28 mouse cellular contexts compared by ENCODE assay signal in genomic region chr14:122721750-122722149, GRCm38 (mm10).
A peak's percentile ranks its signal among the peaks of the same experiment; 100 is the strongest.
DNase-seq lines count a peak whose midpoint lies in the region; ATAC-seq and TF ChIP-seq lines count a peak whose summit lies in the region.
"Had no signal": no experiment of that assay in that cellular context is flagged by ENCODE, and none has a peak within 500 bp of the region (broad histone marks: within the 10 kb centered on the region; RNA-seq: fewer than 3 reads in every experiment).

No protein-coding gene starts in this region.

- peaks cover 17% of the 10 kb centered on the region for H3K4me1 ChIP-seq in forebrain, embryonic 15.5 days
- peaks cover 2% of the 10 kb centered on the region; the same call in 1 of the 2 replicates for H3K4me1 ChIP-seq in lung, adult 2 months (ENCODE audit: control insufficient read depth, insufficient read depth, low read length)
- H3K4me1 ChIP-seq: megakaryocyte, embryonic 14.5 days had no signal

- TF ChIP-seq POLR2A in lung, adult 2 months (IDR thresholded peaks at IDR 0.05; ENCODE audit: borderline replicate concordance, extremely low read depth, low read depth, low read length), result no peak

- H3K27me3 ChIP-seq in forebrain, embryonic 15.5 days, result no peaks in the 10 kb centered on the region
- H3K27me3 ChIP-seq: forebrain, embryonic 12.5 days; hindbrain, embryonic 13.5 days; limb, embryonic 13.5 days; megakaryocyte, embryonic 14.5 days; Patski had no signal

- H3K9me3 ChIP-seq in forebrain, embryonic 15.5 days, result no peaks in the 10 kb centered on the region
- H3K9me3 ChIP-seq: forebrain, embryonic 12.5 days; hindbrain, embryonic 13.5 days; limb, embryonic 13.5 days; megakaryocyte, embryonic 14.5 days; midbrain, embryonic 12.5 days had no signal

- peak; percentile 42; the same call in 1 of the 2 replicates for ATAC-seq in megakaryocyte progenitor cell, adult 5-6 weeks (replicated peaks; ENCODE audit: poor library complexity)
- ATAC-seq in forebrain, embryonic 15.5 days (replicated peaks), result no peak
- ATAC-seq: Patski had no signal

- H3K4me3 ChIP-seq in forebrain, embryonic 15.5 days, result no peak overlapping the region
- no peak overlapping the region for H3K4me3 ChIP-seq in lung, adult 2 months (replicated peaks; ENCODE audit: extremely low read depth, low read depth, low read length)
- H3K4me3 ChIP-seq: erythroblast, embryonic 14.5 days; forebrain, embryonic 12.5 days; hindbrain, embryonic 13.5 days; limb, embryonic 13.5 days; megakaryocyte, embryonic 14.5 days; midbrain, embryonic 12.5 days had no signal

- no peaks in the 10 kb centered on the region for H3K36me3 ChIP-seq in forebrain, embryonic 15.5 days
- H3K36me3 ChIP-seq: forebrain, embryonic 12.5 days; hindbrain, embryonic 13.5 days; limb, embryonic 13.5 days; midbrain, embryonic 12.5 days had no signal

- no peak overlapping the region for H3K9ac ChIP-seq in forebrain, embryonic 15.5 days (replicated peaks)
- H3K9ac ChIP-seq: forebrain, embryonic 12.5 days; hindbrain, embryonic 13.5 days; limb, embryonic 13.5 days; midbrain, embryonic 12.5 days had no signal

- H3K4me2 ChIP-seq in forebrain, embryonic 15.5 days (replicated peaks), result no peak overlapping the region
- H3K4me2 ChIP-seq: forebrain, embryonic 12.5 days; heart, embryonic 11.5 days; hindbrain, embryonic 13.5 days; limb, embryonic 13.5 days; liver, embryonic 11.5 days; midbrain, embryonic 12.5 days had no signal

- DNase-seq in gastrocnemius, adult 18-20 months (ENCODE audit: low spot score), result peak; percentile 8
- no peak for DNase-seq in gastrocnemius, postnatal 10 days
- peak; percentile 58 for DNase-seq in brain, adult 2 months (ENCODE audit: low read depth, low spot score)
- peak; percentile 7 for DNase-seq in fat pad, adult 2 months (ENCODE audit: extremely low read depth, low read depth, low spot score)
- DNase-seq in lung, adult 2 months, result no peak
- DNase-seq: adrenal gland, postnatal 14 days; cerebellum, adult 8-10 months; gastrocnemius, postnatal 36 days; heart, adult 18-20 months; heart, postnatal 36 days; kidney, adult 9 months; kidney, postnatal 10 days; lung, postnatal 36 days; right cerebral cortex, postnatal 25 days; spleen, adult 18-20 months; thymus, adult 18-20 months; thymus, postnatal 25 days had no signal

- no peak overlapping the region for H3K27ac ChIP-seq in forebrain, embryonic 15.5 days (replicated peaks)
- H3K27ac ChIP-seq: forebrain, embryonic 12.5 days; hindbrain, embryonic 13.5 days; limb, embryonic 13.5 days; midbrain, embryonic 12.5 days had no signal

- WGBS in forebrain, embryonic 15.5 days, result 15% methylated on average over 4 of the region's 4 CpGs
- 29% methylated on average over 4 of the region's 4 CpGs for WGBS in lung, adult 2 months

- TF ChIP-seq CTCF in lung, adult 2 months (IDR thresholded peaks at IDR 0.05; ENCODE audit: insufficient read depth, low read length), result no peak

Comparison
In these comparisons a context has a peak if more than half of its experiments do, and no peak if none do; other contexts are left out.
1. DNase-seq: peak in gastrocnemius, adult 18-20 months (single experiment), brain, adult 2 months (single experiment) and fat pad, adult 2 months (single experiment); none in gastrocnemius, postnatal 10 days (single experiment) and lung, adult 2 months (single experiment).